Mouse (Mus musculus) MEL (cell line): ENCODE measurements around the gene Limk2. TPM values are rescaled to one million over a fixed set of nuclear protein-coding genes. Genes with fewer than 3 reads are reported as not detected.

ENCODE experiments used
- DNase-seq: peaks from one replicate; pipeline ENCODE4 v3.0.0; 2011; ENCODE audit warnings: low read depth, low spot score
- H3K27ac ChIP-seq: 2 replicates; pipeline ENCODE4 v1.5.1; 2012; ENCODE audit warnings: low read depth, mild to moderate bottlenecking, control low read depth, low read length, moderate library complexity; ENCODE audit not compliant: control insufficient read depth
- H3K27me3 ChIP-seq, 2 experiments: fragments of 150-350 bp in 1 of 2; sonication (generic) in 1 of 2; 2 replicates each; pipeline ENCODE4 v1.6.1; 2012; ENCODE audit warnings: low read length in 2 of 2, mild to moderate bottlenecking in 2 of 2, improper control_type of control experiment in 1 of 2, moderate library complexity in 1 of 2; ENCODE audit not compliant: insufficient read depth in 2 of 2, control insufficient read depth in 1 of 2
- H3K36me3 ChIP-seq, 2 experiments: 2 replicates each; pipeline ENCODE4 v1.6.1; 2012 to 2014; ENCODE audit warnings: low read length in 2 of 2, improper control_type of control experiment in 1 of 2, inconsistent platforms in 1 of 2, mild to moderate bottlenecking in 1 of 2; ENCODE audit not compliant: insufficient read depth in 2 of 2, control insufficient read depth in 1 of 2
- H3K4me1 ChIP-seq, 2 experiments: fragments of 150-350 bp in 1 of 2; sonication (generic) in 1 of 2; 2 replicates each; pipeline ENCODE4 v1.6.1; 2012; ENCODE audit warnings: low read length in 2 of 2, improper control_type of control experiment in 1 of 2, mild to moderate bottlenecking in 1 of 2; ENCODE audit not compliant: insufficient read depth in 2 of 2, control insufficient read depth in 1 of 2
- H3K4me3 ChIP-seq, 2 experiments: fragments of 150-350 bp in 1 of 2; sonication (generic) in 1 of 2; 2 replicates each; pipeline ENCODE4 v1.5.1; 2012; ENCODE audit warnings: low read depth in 2 of 2, low read length in 2 of 2, mild to moderate bottlenecking in 2 of 2, moderate library complexity in 2 of 2, control low read depth in 1 of 2, improper control_type of control experiment in 1 of 2; ENCODE audit not compliant: control insufficient read depth in 1 of 2, insufficient read depth in 1 of 2
- H3K79me2 ChIP-seq: 2 replicates; pipeline ENCODE4 v1.6.1; 2012; ENCODE audit warnings: mild to moderate bottlenecking, low read length, moderate library complexity; ENCODE audit not compliant: control insufficient read depth, poor library complexity, insufficient read depth
- H3K9ac ChIP-seq: 2 replicates; pipeline ENCODE4 v1.6.1; 2012; ENCODE audit warnings: low read depth, mild to moderate bottlenecking, control low read depth, low read length, moderate library complexity; ENCODE audit not compliant: control insufficient read depth, poor library complexity, severe bottlenecking
- H3K9me3 ChIP-seq: fragments of 150-350 bp; sonication (generic); replicated peaks from 2 replicates; pipeline ENCODE4 v1.6.1; 2012; ENCODE audit warnings: mild to moderate bottlenecking, low read length, improper control_type of control experiment, moderate library complexity; ENCODE audit not compliant: insufficient read depth
- CHD1 ChIP-seq: IDR thresholded peaks from 2 replicates; pipeline ENCODE4 v1.6.1; 2012; ENCODE audit warnings: low read depth, mild to moderate bottlenecking, inconsistent platforms, low read length, improper control_type of control experiment
- CTCF ChIP-seq, 3 experiments: IDR thresholded peaks in 2 of 3; conservative IDR thresholded peaks in 1 of 3; 2 replicates each; pipeline ENCODE4 v1.5.1; 2011 to 2012; ENCODE audit warnings: low read length in 3 of 3, low read depth in 2 of 3, mild to moderate bottlenecking in 2 of 3, improper control_type of control experiment in 1 of 3, inconsistent platforms in 1 of 3, mixed read lengths in 1 of 3, moderate library complexity in 1 of 3; ENCODE audit not compliant: control insufficient read depth in 1 of 3, insufficient read depth in 1 of 3, poor library complexity in 1 of 3, severe bottlenecking in 1 of 3
- ELF1 ChIP-seq: IDR thresholded peaks from 2 replicates; pipeline ENCODE4 v1.6.1; 2014; ENCODE audit warnings: low read depth, mild to moderate bottlenecking, inconsistent platforms, low read length, improper control_type of control experiment, moderate library complexity
- EP300 ChIP-seq, 2 experiments: IDR thresholded peaks; 2 replicates each; pipeline ENCODE4 v1.6.1; 2011; ENCODE audit warnings: improper control_type of control experiment in 2 of 2, low read length in 2 of 2, low read depth in 1 of 2, mild to moderate bottlenecking in 1 of 2
- ETS1 ChIP-seq: IDR thresholded peaks from 2 replicates; pipeline ENCODE4 v1.6.1; 2012; ENCODE audit warnings: low read depth, mild to moderate bottlenecking, inconsistent platforms, low read length, improper control_type of control experiment, moderate library complexity
- GABPA ChIP-seq: IDR thresholded peaks from 2 replicates; pipeline ENCODE4 v1.6.1; 2012; ENCODE audit warnings: low read depth, mild to moderate bottlenecking, inconsistent platforms, low read length, improper control_type of control experiment, moderate library complexity
- GATA1 ChIP-seq: IDR thresholded peaks from 2 replicates; pipeline ENCODE4 v1.6.1; 2011; ENCODE audit warnings: low read depth, low read length, improper control_type of control experiment
- HCFC1 ChIP-seq: IDR thresholded peaks from 2 replicates; pipeline ENCODE4 v1.6.1; 2012; ENCODE audit warnings: low read depth, mild to moderate bottlenecking, inconsistent platforms, low read length, improper control_type of control experiment, moderate library complexity
- KAT2A ChIP-seq: conservative IDR thresholded peaks from 2 replicates; pipeline ENCODE4 v1.6.1; 2012; ENCODE audit warnings: low read depth, low read length, improper control_type of control experiment, inconsistent platforms
- MAFK ChIP-seq: IDR thresholded peaks from 2 replicates; pipeline ENCODE4 v1.6.1; 2011; ENCODE audit warnings: low read depth, mild to moderate bottlenecking, low read length, improper control_type of control experiment, borderline replicate concordance
- MAX ChIP-seq: IDR thresholded peaks from 2 replicates; pipeline ENCODE4 v1.6.1; 2011; ENCODE audit warnings: low read length, improper control_type of control experiment
- MAZ ChIP-seq: IDR thresholded peaks from 2 replicates; pipeline ENCODE4 v1.6.1; 2012; ENCODE audit warnings: low read depth, mild to moderate bottlenecking, inconsistent platforms, low read length, improper control_type of control experiment
- MEF2A ChIP-seq: IDR thresholded peaks from 2 replicates; pipeline ENCODE4 v1.6.1; 2014; ENCODE audit warnings: low read depth, mild to moderate bottlenecking, inconsistent platforms, low read length, improper control_type of control experiment; ENCODE audit not compliant: poor library complexity, insufficient replicate concordance, severe bottlenecking; ENCODE audit errors: extremely low read depth
- MXI1 ChIP-seq: IDR thresholded peaks from 2 replicates; pipeline ENCODE4 v1.6.1; 2011; ENCODE audit warnings: mild to moderate bottlenecking, low read depth, low read length, improper control_type of control experiment
- MYB ChIP-seq: IDR thresholded peaks from 2 replicates; pipeline ENCODE4 v1.6.1; 2011; ENCODE audit warnings: mild to moderate bottlenecking, low read depth, low read length, improper control_type of control experiment
- MYC ChIP-seq: IDR thresholded peaks from 2 replicates; pipeline ENCODE4 v1.6.1; 2011; ENCODE audit warnings: low read depth, mild to moderate bottlenecking, low read length, improper control_type of control experiment, moderate library complexity
- NELFE ChIP-seq: IDR thresholded peaks from 2 replicates; pipeline ENCODE4 v1.6.1; 2011; ENCODE audit warnings: low read depth, low read length, improper control_type of control experiment
- NRF1 ChIP-seq: IDR thresholded peaks from 2 replicates; pipeline ENCODE4 v1.6.1; 2014; ENCODE audit warnings: low read depth, mild to moderate bottlenecking, inconsistent platforms, low read length, improper control_type of control experiment, moderate library complexity; ENCODE audit not compliant: poor library complexity, insufficient read depth, severe bottlenecking
- POLR2A ChIP-seq, 2 experiments: IDR thresholded peaks; 2 replicates each; pipeline ENCODE4 v1.6.1; 2011 to 2012; ENCODE audit warnings: low read length in 2 of 2, mild to moderate bottlenecking in 2 of 2, control low read depth in 1 of 2, improper control_type of control experiment in 1 of 2, low read depth in 1 of 2, moderate library complexity in 1 of 2; ENCODE audit not compliant: control insufficient read depth in 1 of 2, insufficient read depth in 1 of 2, poor library complexity in 1 of 2
- POLR2AphosphoS2 ChIP-seq: IDR thresholded peaks from 2 replicates; pipeline ENCODE4 v1.6.1; 2011; ENCODE audit warnings: low read length, improper control_type of control experiment
- RAD21 ChIP-seq: IDR thresholded peaks from 2 replicates; pipeline ENCODE4 v1.6.1; 2011; ENCODE audit warnings: mild to moderate bottlenecking, low read depth, low read length, improper control_type of control experiment
- RCOR1 ChIP-seq: IDR thresholded peaks from 2 replicates; pipeline ENCODE4 v1.6.1; 2012; ENCODE audit warnings: low read depth, mild to moderate bottlenecking, inconsistent platforms, low read length, improper control_type of control experiment
- SIN3A ChIP-seq: IDR thresholded peaks from 2 replicates; pipeline ENCODE4 v1.6.1; 2012; ENCODE audit warnings: low read length, improper control_type of control experiment, inconsistent platforms
- SMC3 ChIP-seq: IDR thresholded peaks from 2 replicates; pipeline ENCODE4 v1.6.1; 2011; ENCODE audit warnings: low read depth, low read length, improper control_type of control experiment
- TAL1 ChIP-seq: IDR thresholded peaks from 2 replicates; pipeline ENCODE4 v1.6.1; 2012; ENCODE audit warnings: mild to moderate bottlenecking, inconsistent platforms, low read length, moderate library complexity, mixed read lengths
- TBP ChIP-seq: IDR thresholded peaks from 2 replicates; pipeline ENCODE4 v1.8.0; 2011; ENCODE audit warnings: low read depth, low read length, improper control_type of control experiment
- TCF12 ChIP-seq: IDR thresholded peaks from 2 replicates; pipeline ENCODE4 v1.6.1; 2014; ENCODE audit warnings: low read depth, mild to moderate bottlenecking, inconsistent platforms, low read length, improper control_type of control experiment, moderate library complexity
- USF1 ChIP-seq: IDR thresholded peaks from 2 replicates; pipeline ENCODE4 v1.6.1; 2014; ENCODE audit warnings: low read depth, mild to moderate bottlenecking, inconsistent platforms, low read length, improper control_type of control experiment, moderate library complexity
- ZMIZ1 ChIP-seq: IDR thresholded peaks from 2 replicates; pipeline ENCODE4 v1.6.1; 2012; ENCODE audit warnings: low read depth, mild to moderate bottlenecking, inconsistent platforms, low read length, improper control_type of control experiment, moderate library complexity
- ZNF384 ChIP-seq: IDR thresholded peaks from 2 replicates; pipeline ENCODE4 v1.6.1; 2012; ENCODE audit warnings: low read depth, mild to moderate bottlenecking, inconsistent platforms, low read length, improper control_type of control experiment
- polyA plus RNA-seq, 2 experiments: library from polyadenylated mRNA; stranded (reverse) in 1 of 2; unstranded in 1 of 2; fragments of >175 nt in 1 of 2; fragments of >200 nt in 1 of 2; gene quantifications; 2 replicates each; pipeline versions ENCODE4 v1.2.1 to v1.2.4; 2012; ENCODE audit warnings: low replicate concordance in 2 of 2, low read depth in 1 of 2; ENCODE audit not compliant: insufficient read length in 2 of 2, insufficient read depth in 1 of 2, missing spikeins in 1 of 2
- total RNA-seq: library from RNA; depleted of rRNA; stranded (reverse); fragments of 300-350 nt; gene quantifications from 2 replicates; pipeline ENCODE4 v1.2.3, GENCODE M21; 2012

Limk2 gene
- total and polyA plus RNA-seq, 3 experiments = 19.6 to 29.1 TPM; not detected in 1

DNA sequence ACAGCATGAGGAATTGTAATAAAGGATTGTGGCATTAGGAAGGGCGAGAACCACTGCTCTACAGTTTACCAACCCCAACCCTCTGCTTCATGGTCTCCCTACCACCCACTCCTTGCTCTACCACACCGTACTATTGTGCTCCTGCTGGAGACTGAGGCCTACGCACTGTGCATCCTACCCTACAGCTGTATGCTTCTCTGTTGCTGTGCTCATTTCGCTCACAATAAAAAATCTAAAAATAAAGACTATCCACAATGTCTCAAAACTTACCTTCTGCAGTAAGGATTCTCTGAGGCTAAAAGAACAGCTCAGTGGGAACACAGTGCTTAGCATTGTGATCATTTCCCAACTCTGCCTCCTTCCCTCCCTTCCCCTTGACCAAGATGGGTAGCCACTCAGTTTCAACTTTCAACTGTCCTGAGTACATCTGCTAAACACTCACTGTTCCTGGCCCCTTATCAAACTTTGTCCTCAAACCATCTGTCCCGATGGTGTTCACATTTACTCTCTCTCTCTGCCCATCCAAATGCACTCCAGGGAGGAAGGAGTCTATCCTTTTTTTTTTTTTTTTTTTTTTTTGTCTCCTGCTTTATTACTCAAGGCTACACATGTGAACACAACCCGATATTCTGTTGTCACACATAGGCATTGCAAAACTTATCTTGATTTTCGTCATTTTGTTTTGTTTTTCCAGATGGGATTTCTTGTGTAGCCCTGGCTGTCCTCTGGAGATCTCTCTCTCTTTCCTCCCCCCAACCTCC is 4.5 kb downstream of the Limk2 start (continued):
- no peak for TF ChIP-seq TCF12
- TF ChIP-seq GATA1 = no peak
- no peak for TF ChIP-seq MAX
- TF ChIP-seq MAFK = no peak
- TF ChIP-seq MYB = 0 out of 2 replicates have a peak, but pooled peaks have one; percentile 23
- no peak for TF ChIP-seq GABPA
- TF ChIP-seq KAT2A = no peak
- TF ChIP-seq MEF2A = no peak
- TF ChIP-seq EP300 (IDR thresholded peaks at IDR 0.05; ENCODE audit: low read depth in 1 of 2, low read length in 2 of 2) = peak in 1 of 2 experiments; percentile 41; a peak in 1 of 4 replicates
- TF ChIP-seq MYC = no peak
- no peak for TF ChIP-seq USF1
- TF ChIP-seq RCOR1 = no peak
- no peak for TF ChIP-seq HCFC1
- no peak for TF ChIP-seq SIN3A
- TF ChIP-seq POLR2AphosphoS2 = no peak
- TF ChIP-seq TBP = no peak
- TF ChIP-seq NRF1 = no peak
- 0 out of 2 replicates have a peak, but pooled peaks have one; percentile 13 for TF ChIP-seq ETS1
- no peak for TF ChIP-seq SMC3
- no peak for TF ChIP-seq MAZ
- TF ChIP-seq MXI1 = no peak

DNA sequence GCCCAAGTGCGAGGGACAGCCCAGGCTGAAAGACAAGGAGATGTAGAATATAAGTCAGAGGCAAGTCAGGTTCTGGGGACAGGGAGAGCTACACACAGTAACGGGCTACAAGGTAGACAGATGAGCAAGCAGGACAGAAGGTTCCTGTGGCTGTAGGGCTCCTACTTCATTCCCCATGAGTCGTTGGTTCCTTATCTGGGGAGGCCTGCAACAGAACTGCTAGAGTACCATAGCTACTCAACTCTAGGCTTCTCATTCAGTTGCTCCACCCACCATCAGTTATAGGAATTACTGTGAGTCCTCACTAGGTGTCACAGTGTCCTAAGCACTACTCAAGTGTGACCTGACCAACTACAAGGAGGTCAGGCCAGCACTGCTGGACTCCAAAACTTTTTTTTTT is 6.0 kb downstream of the Limk2 start:
- Histone ChIP-seq H3K36me3 (peaks cover 0 to 34% of the 10 kb centered on the region in 2 experiments; a peak in 2 of 4 replicates), H3K9me3 (no peaks in the 10 kb centered on the region), H3K4me1 (peaks cover 20 to 33% of the 10 kb centered on the region in 2 experiments), H3K9ac (peak overlapping the region; percentile 6), H3K4me3 (peak overlapping the region in 1 of 2 experiments; percentile 7; a peak in 2 of 4 replicates), H3K27ac (peak overlapping the region; percentile 55), H3K79me2 (peaks cover 13% of the 10 kb centered on the region; the same call in 1 of the 2 replicates), H3K27me3 (no peaks in the 10 kb centered on the region)
- 0 out of 2 replicates have a peak, but pooled peaks have one; percentile 9 for TF ChIP-seq ETS1
- TF ChIP-seq HCFC1 = peak; percentile 58
- TF ChIP-seq EP300 (IDR thresholded peaks at IDR 0.05; ENCODE audit: low read depth in 1 of 2, low read length in 2 of 2) = peak; percentile 24 to 46; a peak in 2 of 4 replicates
- TF ChIP-seq MAFK = no peak
- TF ChIP-seq ELF1 = no peak
- TF ChIP-seq TAL1 = peak; percentile 41
- TF ChIP-seq SIN3A = peak; percentile 42; the same call in 1 of the 2 replicates
- TF ChIP-seq CHD1 = no peak
- TF ChIP-seq POLR2A (IDR thresholded peaks at IDR 0.05; ENCODE audit: control insufficient read depth in 1 of 2, insufficient read depth in 1 of 2, low read depth in 1 of 2, low read length in 2 of 2, poor library complexity in 1 of 2) = peak in 1 of 2 experiments; percentile 52; a peak in 1 of 4 replicates
- no peak for TF ChIP-seq MYB
- peak; percentile 69 for TF ChIP-seq TBP
- TF ChIP-seq MAX = no peak
- peak; percentile 83 for TF ChIP-seq GATA1
- 0 out of 2 replicates have a peak, but pooled peaks have one; percentile 31 for TF ChIP-seq MAZ
- no peak; the same call in 1 of the 2 replicates for TF ChIP-seq ZMIZ1
- 0 out of 2 replicates have a peak, but pooled peaks have one; percentile 8 for TF ChIP-seq NELFE
- no peak for TF ChIP-seq NRF1
- TF ChIP-seq USF1 = no peak
- TF ChIP-seq RAD21 = no peak
- TF ChIP-seq SMC3 = no peak
- TF ChIP-seq ZNF384 = no peak
- TF ChIP-seq CTCF (IDR thresholded peaks at IDR 0.05 in 2 of 3, conservative IDR thresholded peaks at IDR 0.05 in 1 of 3; ENCODE audit: control insufficient read depth in 1 of 3, insufficient read depth in 1 of 3, low read depth in 2 of 3, low read length in 3 of 3, poor library complexity in 1 of 3, severe bottlenecking in 1 of 3) = peak in 1 of 3 experiments; percentile 19; a peak in 1 of 6 replicates
- DNase-seq = peak; percentile 88
